Mouse (Mus musculus) lung, postnatal 0 days (tissue): Measurements from ENCODE around the gene Lgmn.

Experiments
- CTCF ChIP-seq: IDR thresholded peaks from 2 replicates; pipeline ENCODE4 v1.5.1; 2016; ENCODE audit warnings: antibody characterized with exemption, mild to moderate bottlenecking
- EP300 ChIP-seq: IDR thresholded peaks from 2 replicates; pipeline ENCODE4 v1.6.1; 2016; ENCODE audit warnings: antibody characterized with exemption, mild to moderate bottlenecking, control low read depth

DNA sequence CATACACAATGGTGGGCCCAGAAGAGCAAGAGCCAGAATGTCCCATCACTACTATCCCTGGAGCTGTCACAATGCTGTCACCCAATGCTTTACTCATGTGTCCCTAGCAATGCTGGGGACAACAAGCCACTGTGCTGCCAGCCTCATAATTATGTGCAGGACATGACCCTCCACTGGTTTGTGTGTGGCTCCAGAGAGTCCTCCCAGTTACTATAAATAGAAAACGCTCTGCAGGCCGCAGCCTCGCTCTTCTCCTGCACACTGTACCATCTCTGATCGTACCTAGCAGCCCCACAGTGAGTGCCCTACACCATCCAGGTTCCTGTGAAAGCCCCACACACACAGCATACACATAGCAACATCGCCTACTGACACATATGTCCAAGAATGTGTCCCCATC is 1.7 kb downstream of the Lgmn start:
- TF ChIP-seq CTCF (no peak), EP300 (no peak)
